Mouse (Mus musculus): ENCODE data around the gene Pmvk.
"Not testable (repeated sequence)": the region's sequence is repeated elsewhere in the genome, so short reads cannot be mapped to it uniquely, and the experiment has no call there.

Gene Pmvk

GRCm38 (mm10) chr3:89429021-89429420 is 25.3 kb upstream of the Pmvk start:
- DNase-seq (ENCODE audit: low spot score), result not testable (repeated sequence)

- peak; percentile 97 for DNase-seq (ENCODE audit: low spot score)
These were observed 23.9 kb upstream of the Pmvk start, which contains the start of gene Pygo2 for GRCm38 (mm10) chr3:89430171-89431159. TSS of gene Pygo2 (plus strand) at chr3:89430214.

DNA sequence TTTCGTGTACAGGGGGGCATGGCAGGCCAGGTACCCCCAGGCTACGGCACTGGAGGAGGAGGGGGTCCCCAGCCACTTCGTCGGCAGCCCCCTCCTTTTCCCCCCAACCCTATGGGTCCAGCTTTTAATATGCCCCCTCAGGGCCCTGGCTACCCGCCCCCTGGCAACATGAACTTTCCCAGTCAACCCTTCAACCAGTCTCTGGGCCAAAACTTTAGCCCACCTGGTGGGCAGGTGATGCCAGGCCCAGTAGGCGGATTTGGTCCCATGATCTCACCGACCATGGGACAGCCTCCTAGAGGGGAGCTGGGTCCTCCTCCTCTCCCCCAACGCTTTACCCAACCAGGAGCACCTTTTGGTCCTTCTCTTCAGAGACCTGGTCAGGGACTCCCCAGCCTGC is 21.7 kb upstream of the Pmvk start:
- no peak for DNase-seq (ENCODE audit: low spot score)

DNA sequence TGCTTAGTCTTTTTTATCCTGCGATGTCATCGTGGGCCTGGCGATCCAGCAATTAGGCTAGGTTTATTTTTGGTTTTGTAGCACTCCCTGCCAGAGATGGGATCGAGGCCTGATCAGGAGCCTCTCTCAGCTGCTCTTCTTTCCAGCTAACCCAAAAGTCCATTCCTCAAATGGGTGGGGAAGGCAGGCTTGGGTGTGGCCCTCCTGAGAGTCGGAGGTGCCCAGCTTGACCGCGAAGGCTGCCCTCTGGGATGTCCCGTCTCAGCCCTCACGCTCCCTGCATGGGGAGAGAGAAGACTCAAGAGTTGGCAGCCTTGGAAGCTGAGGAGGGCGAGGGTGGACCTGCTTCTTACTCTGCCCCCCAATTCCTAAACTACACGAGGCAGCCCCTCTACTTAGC is 19.8 kb upstream of the Pmvk start:
- DNase-seq (ENCODE audit: low spot score), result no peak

DNA sequence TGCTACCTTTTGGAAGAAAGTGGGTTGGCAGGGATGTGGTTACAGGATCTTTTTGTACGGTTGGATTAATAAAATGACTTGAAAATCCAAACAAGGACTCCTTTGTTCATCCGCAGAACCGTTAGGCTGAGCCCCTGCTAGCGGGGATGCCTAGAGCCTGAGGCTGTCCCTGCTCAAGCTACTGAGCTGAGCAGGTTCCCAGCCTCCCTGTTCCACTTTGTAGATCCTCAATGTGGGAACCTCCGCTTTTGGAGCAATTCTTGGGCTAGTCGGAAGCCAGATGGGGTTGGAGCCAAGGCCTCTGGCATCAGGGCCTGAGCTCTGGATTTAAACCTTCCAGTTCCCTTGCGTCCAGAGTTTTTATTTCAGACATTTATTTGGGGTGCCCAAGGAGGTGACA is 19.3 kb upstream of the Pmvk start:
- no peak for DNase-seq (ENCODE audit: low spot score)

GRCm38 (mm10) chr3:89436176-89437113 is 17.9 kb upstream of the Pmvk start, which contains the start of gene Pbxip1:
TSS of gene Pbxip1 (plus strand) at chr3:89436706.
- DNase-seq (ENCODE audit: low spot score), result peak; percentile 56

DNA sequence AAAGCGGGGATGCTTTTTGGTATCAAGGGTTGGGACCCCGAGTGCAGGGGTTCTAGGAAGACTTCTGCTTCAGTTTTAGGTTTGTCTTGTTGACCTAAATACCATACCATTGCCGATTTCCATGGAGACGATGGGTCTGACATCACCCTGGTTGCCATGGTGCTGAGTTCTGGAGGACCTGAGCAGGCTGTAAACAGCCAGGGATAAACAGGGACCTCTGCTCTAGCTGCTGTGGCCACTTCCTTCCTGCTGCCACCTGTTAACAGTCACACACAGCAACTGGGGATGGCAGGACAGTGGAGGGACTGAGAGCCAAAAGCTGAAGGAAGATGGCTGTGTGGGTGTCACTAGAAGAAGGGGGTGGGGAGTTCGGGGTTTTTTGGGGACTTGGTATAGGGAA is 17.1 kb upstream of the Pmvk start:
- no peak for DNase-seq (ENCODE audit: low spot score)

DNA sequence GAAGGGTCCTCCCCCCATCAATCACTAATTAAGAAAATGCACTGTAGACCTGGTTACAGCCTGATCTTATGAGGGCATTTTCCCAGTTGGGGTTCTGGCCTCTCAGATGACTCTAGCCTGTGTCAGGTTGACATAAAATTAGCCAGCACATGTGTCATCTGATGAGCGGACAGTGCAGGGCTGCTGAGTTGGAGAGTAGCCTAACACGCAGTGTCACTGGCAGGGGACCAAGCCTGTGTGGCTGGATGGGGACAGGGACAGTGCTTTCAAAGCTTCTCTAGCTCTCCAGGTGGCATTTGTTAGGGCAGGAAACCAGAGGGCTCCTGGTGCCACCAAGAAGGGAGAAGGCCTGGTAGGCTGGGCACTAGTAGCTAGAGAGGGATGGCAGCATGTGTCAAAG is 13.7 kb upstream of the Pmvk start:
- DNase-seq (ENCODE audit: low spot score), result no peak

DNA sequence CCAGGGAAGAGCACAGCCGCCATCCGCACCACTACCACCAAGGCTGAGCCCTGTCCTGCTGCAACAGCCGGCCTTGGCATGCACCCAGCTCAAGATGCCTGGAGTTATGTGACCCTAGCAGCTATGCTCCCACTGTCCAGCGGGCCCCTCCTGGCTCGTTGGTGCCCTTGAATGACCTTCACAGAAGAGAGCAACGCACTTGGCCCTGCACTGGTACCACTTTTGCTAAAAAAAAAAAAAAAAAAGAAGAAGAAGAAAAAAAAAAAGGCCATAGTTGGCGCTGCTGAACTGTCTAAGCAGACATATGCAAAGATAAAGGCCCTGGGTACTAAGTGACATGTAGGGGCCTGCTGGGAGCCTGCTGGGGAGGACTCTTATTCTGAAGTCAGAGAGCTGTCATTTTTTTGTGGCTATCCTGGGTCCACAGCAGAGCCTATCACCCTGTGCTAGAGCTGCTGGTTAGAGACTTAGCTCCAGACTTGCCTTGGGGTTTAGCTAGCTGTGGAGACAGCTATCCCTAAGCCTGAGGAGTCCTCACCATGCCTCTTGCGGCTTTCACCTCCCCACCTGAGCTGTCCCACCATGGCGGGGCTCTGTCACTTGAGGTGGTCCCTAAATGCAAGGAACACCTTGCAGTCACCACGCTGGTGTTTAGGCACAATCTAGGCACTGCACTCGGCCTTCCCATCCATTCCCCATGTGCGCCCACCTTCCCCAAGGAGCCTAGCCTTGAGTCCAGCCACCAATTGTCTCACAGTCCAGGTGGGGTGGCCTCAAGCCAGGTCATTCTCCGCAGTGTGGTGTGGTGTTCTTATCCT is 5.4 kb upstream of the Pmvk start:
- DNase-seq (ENCODE audit: low spot score), result peak; percentile 73

DNA sequence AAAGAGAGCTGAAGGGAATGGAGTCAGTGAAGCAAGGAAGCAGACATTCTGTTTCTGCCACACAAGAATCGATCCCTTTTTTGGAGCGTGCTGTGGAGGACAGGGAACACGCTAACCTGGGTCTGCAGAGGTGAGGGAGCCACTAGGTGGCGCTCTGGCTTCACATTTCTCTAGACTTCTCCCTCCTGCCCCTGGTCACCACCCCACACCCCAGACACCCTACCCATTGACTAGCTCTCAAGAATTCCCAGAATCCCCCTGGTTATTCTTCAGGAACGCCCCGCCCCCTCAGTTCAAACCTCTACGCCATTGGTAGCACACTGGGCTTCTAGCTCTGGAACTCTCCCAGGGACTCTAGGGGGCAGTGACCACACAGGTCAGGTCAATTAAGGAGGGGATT is 4.8 kb upstream of the Pmvk start:
- peak; percentile 75 for DNase-seq (ENCODE audit: low spot score)

- no peak for DNase-seq (ENCODE audit: low spot score)
These were observed 2.4 kb upstream of the Pmvk start for GRCm38 (mm10) chr3:89451916-89452315.

- no peak for DNase-seq (ENCODE audit: low spot score)
These were observed 1.5 kb downstream of the Pmvk start for GRCm38 (mm10) chr3:89455786-89456285.

DNA sequence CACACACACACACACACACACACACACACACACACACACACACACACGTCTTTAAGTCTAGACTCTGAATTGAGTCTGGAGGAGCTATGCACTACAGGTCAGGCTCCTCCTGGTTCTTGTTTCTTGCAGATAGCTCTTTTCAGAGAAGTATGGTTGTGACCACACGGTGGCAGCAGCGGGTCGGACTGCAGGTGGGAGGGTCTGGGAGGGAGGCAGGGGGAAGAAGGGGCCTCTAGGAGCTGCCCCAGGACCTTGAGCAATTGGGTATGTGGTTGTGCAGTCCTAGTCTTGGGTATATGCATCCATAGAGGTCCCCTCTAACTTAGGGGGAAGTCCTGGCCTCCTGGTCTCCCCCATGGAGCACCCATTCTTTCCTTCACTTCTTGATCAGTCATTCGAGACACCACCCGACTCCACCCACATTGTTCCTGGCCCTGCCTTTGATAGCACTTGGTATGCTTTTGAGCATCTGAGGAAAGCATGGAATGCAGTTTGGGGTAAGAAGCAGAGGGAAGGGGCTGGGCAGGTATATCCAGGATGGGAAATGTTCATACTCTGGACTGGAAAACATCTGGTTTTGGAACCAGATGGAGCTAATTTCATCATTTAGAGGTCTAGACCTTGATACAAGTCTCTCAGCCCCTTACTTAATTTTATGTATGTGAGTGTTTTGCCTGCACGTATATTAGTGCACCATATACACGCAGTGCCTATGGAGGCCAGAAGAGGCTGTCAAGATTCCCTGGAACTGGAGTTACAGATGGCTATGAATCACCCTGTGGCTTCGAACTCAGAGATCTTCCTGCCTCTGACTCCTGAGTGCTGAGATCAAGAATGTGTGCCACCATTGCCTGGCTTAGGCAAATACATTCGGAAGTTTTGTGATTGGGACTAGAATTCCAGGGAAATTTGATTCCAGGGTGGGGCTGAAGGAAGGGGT is 2.7 kb downstream of the Pmvk start:
- DNase-seq (ENCODE audit: low spot score), result peak; percentile 69

DNA sequence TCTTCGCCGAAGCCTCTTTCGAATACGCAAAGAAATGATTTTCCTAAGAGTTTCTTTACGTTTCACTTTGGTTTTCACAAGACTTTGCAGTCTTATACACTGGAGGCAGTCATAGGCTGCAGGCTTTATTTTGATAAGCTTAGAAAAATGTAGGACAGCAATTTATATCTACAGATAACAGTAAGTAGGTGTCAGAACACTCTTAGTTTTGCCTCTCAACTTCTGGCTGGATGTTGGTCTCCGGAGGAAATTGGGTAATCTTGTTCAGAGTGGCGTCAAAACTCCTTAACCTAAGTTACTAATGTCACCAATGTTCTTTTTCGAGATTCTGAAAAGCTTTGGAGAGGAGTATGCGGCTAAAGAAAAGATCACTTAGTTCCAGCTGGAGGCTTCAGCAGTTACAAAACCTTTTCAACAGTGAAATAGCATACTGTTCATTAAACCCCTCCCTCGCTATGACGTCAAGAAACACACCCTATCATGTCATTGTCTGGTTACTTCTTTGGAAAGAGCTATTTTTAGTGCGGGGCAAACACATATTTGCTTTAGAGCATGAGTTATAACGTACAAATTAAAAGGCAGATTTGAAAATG is 4.1 kb downstream of the Pmvk start:
- DNase-seq (ENCODE audit: low spot score), result no peak

GRCm38 (mm10) chr3:89458965-89459807 is 4.8 kb downstream of the Pmvk start:
- DNase-seq (ENCODE audit: low spot score), result peak; percentile 89

DNA sequence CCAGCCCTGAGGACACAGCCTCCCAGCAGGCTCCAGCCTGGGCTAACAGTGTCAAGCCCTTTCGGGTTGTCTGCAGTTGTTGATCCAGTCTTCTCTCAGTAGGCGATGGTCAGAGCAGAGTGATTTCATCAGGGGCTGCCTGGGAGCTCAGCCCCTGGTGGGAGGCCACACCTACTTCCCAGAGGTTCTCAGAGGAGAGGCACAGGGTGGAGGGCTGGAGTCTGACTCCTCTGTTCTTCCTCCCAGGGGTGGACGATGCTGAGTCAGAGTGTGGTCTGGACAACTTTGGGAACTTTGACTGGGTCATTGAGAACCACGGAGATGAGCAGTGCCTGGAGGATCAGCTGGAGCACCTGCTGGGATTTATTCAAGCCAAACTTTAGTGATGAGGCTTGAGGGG is 13.9 kb downstream of the Pmvk start:
- no peak for DNase-seq (ENCODE audit: low spot score)

DNA sequence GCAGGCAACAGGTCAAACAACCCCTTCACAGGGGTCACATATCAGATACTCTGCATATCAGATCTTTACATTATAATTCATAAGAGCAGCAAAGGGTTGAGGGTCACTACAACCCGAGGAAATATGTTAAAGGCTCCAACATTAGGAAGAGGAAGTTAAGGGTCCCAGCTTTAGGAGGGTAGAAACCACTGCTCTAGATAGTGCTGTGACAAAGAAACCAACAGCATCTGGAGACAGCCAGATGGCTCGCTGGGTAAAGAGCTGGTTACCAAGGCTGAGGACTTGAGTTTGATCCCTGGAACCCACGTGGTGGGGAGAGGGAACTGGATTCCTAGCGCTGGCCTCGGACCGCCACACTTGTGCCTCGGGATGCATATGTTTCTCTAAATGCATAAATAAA is 17.9 kb downstream of the Pmvk start:
- no peak for DNase-seq (ENCODE audit: low spot score)

- DNase-seq (ENCODE audit: low spot score), result no peak
These were observed 19.5 kb downstream of the Pmvk start for GRCm38 (mm10) chr3:89473838-89474237.

DNA sequence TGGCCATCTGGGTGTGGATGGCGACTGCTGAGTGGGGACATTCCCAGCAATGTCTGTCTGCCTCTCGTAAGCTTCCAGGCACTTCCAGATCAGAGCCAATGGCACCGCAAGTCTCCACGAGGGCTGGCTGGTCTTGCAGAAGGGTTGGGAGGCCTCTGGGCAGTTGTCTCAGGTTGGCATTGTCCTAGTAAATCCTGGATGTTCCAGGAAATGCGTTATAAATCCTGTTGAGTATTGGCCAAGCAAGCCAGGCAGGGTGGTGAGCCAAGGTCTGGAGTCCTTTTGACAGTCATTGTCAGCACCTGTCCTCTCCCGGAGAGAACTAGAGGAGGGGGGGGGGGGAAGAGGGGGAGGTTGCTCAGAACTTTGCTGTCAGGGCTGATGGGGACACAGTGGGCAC is 24.7 kb downstream of the Pmvk start:
- no peak for DNase-seq (ENCODE audit: low spot score)
